Mouse (Mus musculus): Measurements from ENCODE around the gene Psmb8.

DNA sequence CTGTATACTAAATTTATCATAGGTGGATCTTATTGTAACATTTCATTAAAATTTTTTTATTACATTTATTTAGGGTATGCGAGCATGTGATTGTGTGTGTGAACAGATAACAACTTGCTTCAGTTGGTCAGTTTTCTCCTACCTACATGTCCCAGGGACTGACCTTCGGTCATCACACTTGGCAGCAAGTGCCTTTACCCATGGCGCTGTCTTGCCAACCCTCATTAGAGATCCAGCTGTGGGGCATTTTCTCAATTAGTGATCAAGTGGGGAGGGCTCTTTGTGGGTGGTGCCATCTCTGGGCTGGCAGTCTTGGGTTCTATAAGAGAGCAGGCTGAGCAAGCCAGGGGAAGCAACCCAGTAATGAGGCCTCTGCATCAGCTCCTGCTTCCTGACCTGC lies 27.3 kb downstream of the Psmb8 start:
- TF ChIP-seq CTCF (IDR thresholded peaks at IDR 0.05; ENCODE audit: extremely low read depth, insufficient read length, insufficient replicate concordance, low read depth, low read length) (no peak), POLR2A (IDR thresholded peaks at IDR 0.05; ENCODE audit: low read depth, low read length) (no peak)
